Mouse (Mus musculus) forebrain, embryonic 11.5 days (tissue): Measurements from ENCODE around the gene Dnajc4. TPM values are rescaled to one million over a fixed set of nuclear protein-coding genes. Genes with fewer than 3 reads are reported as not detected.

Source experiments
- ATAC-seq: fragments of 200-750 bp; cut with Nextera tagmentation; replicated peaks from 2 replicates; pipeline ENCODE4 v1.8.0; 2017; ENCODE audit warnings: moderate TSS enrichment; ENCODE audit not compliant: low FRiP score
- DNase-seq: peaks from one replicate; pipeline ENCODE4 v3.0.0-alpha.2; 2017; ENCODE audit warnings: low spot score
- H3K27ac ChIP-seq: fragments of 300-500 bp; sonication (generic); 2 replicates; pipeline ENCODE4 v1.5.1; 2014; ENCODE audit warnings: low read depth, low read length
- H3K27me3 ChIP-seq: fragments of 300-500 bp; sonication (generic); 2 replicates; pipeline ENCODE4 v1.6.1; 2014; ENCODE audit warnings: mild to moderate bottlenecking, low read length, mixed read lengths; ENCODE audit not compliant: control insufficient read depth, insufficient read depth
- H3K36me3 ChIP-seq: fragments of 300-500 bp; sonication (generic); 2 replicates; pipeline ENCODE4 v1.6.1; 2014; ENCODE audit warnings: mild to moderate bottlenecking, low read length, moderate library complexity, mixed read lengths; ENCODE audit not compliant: control insufficient read depth, insufficient read depth
- H3K4me1 ChIP-seq: fragments of 300-500 bp; sonication (generic); replicated peaks from 2 replicates; pipeline ENCODE4 v1.6.1; 2014; ENCODE audit warnings: low read length, mixed read lengths; ENCODE audit not compliant: control insufficient read depth, insufficient read depth
- H3K4me2 ChIP-seq: fragments of 300-500 bp; sonication (generic); 2 replicates; pipeline ENCODE4 v1.6.1; 2014; ENCODE audit warnings: low read depth, mild to moderate bottlenecking, low read length, moderate library complexity, mixed read lengths; ENCODE audit not compliant: severe bottlenecking
- H3K4me3 ChIP-seq: fragments of 300-500 bp; sonication (generic); 2 replicates; pipeline ENCODE4 v1.5.1; 2014; ENCODE audit warnings: low read depth, low read length
- H3K9ac ChIP-seq: fragments of 300-500 bp; sonication (generic); 2 replicates; pipeline ENCODE4 v1.6.1; 2014; ENCODE audit warnings: low read length
- H3K9me3 ChIP-seq: fragments of 300-500 bp; sonication (generic); 2 replicates; pipeline ENCODE4 v1.6.1; 2016; ENCODE audit warnings: low read length, mixed read lengths; ENCODE audit not compliant: control insufficient read depth
- WGBS: fragments of 180-500 bp; shearing (Covaris S2); extraction: QIAGEN DNeasy Blood & Tissue Kit; methylation state at CpG from one replicate; pipeline ENCODE4 v1.1.7; 2014; 5-methylcytosine and 5-hydroxymethylcytosine counted together
- polyA plus RNA-seq: library from polyadenylated mRNA; unstranded; fragments of >200 nt; fragmentation: Nextera tagmentation; extraction: Ambion mirVana; gene quantifications from 2 replicates; pipeline ENCODE4 v1.2.1, GENCODE M21; 2014

The Dnajc4 gene
- polyA plus RNA-seq, 1 experiment from 2014 or later = 14.5 TPM

DNA sequence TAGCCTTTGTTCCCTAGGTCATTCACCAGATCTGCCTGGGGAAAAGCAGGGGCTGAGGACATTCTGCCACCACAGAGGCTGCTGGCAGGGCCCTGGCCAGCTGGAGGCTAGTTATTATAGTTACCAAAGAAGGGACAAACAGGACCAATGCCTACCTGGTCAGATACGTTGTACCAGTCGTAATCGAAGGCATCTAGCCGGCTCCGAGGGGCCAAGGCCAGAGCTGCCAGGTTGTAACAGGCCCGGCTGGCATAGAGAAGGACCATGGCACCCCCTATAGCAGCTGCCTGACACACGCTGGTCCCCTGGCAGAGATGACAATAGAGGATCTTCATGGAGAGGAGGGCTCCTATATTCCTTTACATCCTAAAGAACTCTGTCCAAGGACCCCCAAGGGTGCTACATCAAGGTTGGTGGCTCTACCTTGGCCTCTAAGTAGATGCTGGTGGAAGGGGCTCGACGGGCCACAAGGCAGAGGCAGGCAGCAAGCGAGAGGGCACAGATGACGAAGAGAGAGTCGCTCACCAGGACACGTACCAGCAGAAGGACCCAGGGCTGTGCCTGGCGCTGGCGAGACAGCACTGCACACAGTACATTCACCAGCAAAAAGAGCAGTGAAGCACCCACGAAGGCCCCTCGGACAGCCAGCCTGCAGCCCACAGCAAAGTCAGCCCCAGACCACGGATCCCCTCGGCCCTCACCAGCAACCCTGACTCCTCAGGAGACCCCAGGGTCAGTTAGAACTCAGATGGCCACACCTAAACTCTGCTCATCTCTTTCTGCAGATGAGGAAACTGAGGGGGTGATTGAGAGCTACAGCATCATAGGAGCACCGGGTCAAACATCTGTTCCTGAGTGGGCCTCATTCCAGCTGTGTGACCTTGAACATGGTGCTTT is 53.0 kb downstream of the Dnajc4 start:
- Histone ChIP-seq H3K27me3 (peaks cover 19% of the 10 kb centered on the region), H3K4me3 (no peak overlapping the region), H3K4me1 (peaks cover 16% of the 10 kb centered on the region), H3K9ac (no peak overlapping the region; the same call in 1 of the 2 replicates), H3K9me3 (no peaks in the 10 kb centered on the region), H3K27ac (no peak overlapping the region), H3K36me3 (no peaks in the 10 kb centered on the region), H3K4me2 (no peak overlapping the region)
- ATAC-seq (no peak), DNase-seq (no peak)
- 88% methylated on average over 20 of the region's 20 CpGs for WGBS

Other genes starting within 250 kb of the Dnajc4 start
- 6.0 and 7.2 TPM in 2 replicates for gene Rps6ka4, start 151.9 kb downstream of the Dnajc4 start, polyA plus RNA-seq
- gene Ccdc88b, start 134.4 kb downstream of the Dnajc4 start, polyA plus RNA-seq = 0.56 and 0.80 TPM in 2 replicates
- 144 and 152 TPM in 2 replicates for gene Trmt112, start 82.9 kb downstream of the Dnajc4 start, polyA plus RNA-seq
- 105 and 106 TPM in 2 replicates for gene Prdx5, start 82.5 kb downstream of the Dnajc4 start, polyA plus RNA-seq
- 5.4 TPM in 2 replicates for gene Esrra, start 70.8 kb downstream of the Dnajc4 start, polyA plus RNA-seq
- not detected in 2 replicates for gene Catsperz, start 67.2 kb downstream of the Dnajc4 start, polyA plus RNA-seq
- not detected in 2 replicates for gene Kcnk4, start 58.1 kb downstream of the Dnajc4 start, polyA plus RNA-seq
- gene Bad, start 50.7 kb downstream of the Dnajc4 start, polyA plus RNA-seq = 56.6 and 57.0 TPM in 2 replicates
- gene Gpr137, start 50.1 kb downstream of the Dnajc4 start, polyA plus RNA-seq = 32.7 and 34.3 TPM in 2 replicates
- 305 and 329 TPM in 2 replicates for gene Ppp1r14b, start 17.6 kb downstream of the Dnajc4 start, polyA plus RNA-seq
- 21.2 and 24.1 TPM in 2 replicates for gene Plcb3, start 16.1 kb downstream of the Dnajc4 start, polyA plus RNA-seq
- 65.4 and 80.7 TPM in 2 replicates for gene Fkbp2, start 12.1 kb downstream of the Dnajc4 start, polyA plus RNA-seq
- 29.5 and 32.7 TPM in 2 replicates for gene Vegfb, start 4.9 kb downstream of the Dnajc4 start, polyA plus RNA-seq
- gene Nudt22, start 3.5 kb upstream of the Dnajc4 start, polyA plus RNA-seq = 13.5 and 14.6 TPM in 2 replicates
- gene Trpt1, start 3.6 kb upstream of the Dnajc4 start, polyA plus RNA-seq = 12.8 and 14.9 TPM in 2 replicates
- gene Fermt3, start 26.9 kb upstream of the Dnajc4 start, polyA plus RNA-seq = 8.0 and 8.5 TPM in 2 replicates
- 428 and 444 TPM in 2 replicates for gene Stip1, start 47.4 kb upstream of the Dnajc4 start, polyA plus RNA-seq
- gene Macrod1, start 64.2 kb upstream of the Dnajc4 start, polyA plus RNA-seq = 3.6 and 4.0 TPM in 2 replicates
- 7.7 and 9.0 TPM in 2 replicates for gene Flrt1, start 113.2 kb upstream of the Dnajc4 start, polyA plus RNA-seq
- gene Otub1, start 213.7 kb upstream of the Dnajc4 start, polyA plus RNA-seq = 238 and 256 TPM in 2 replicates
- 678 and 706 TPM in 2 replicates for gene Cox8a, start 225.0 kb upstream of the Dnajc4 start, polyA plus RNA-seq
- gene Naa40, start 248.6 kb upstream of the Dnajc4 start, polyA plus RNA-seq = 106 and 107 TPM in 2 replicates